Mouse (Mus musculus) cortical plate, adult 2 months (tissue): Measurements from ENCODE around the gene Gtf3c1.

Source experiments
- CTCF ChIP-seq: fragments of 200-500 bp; IDR thresholded peaks from 2 replicates; pipeline ENCODE4 v1.5.1; 2011; ENCODE audit warnings: mild to moderate bottlenecking, control low read depth, low read length; ENCODE audit not compliant: insufficient read depth; ENCODE audit errors: extremely low read depth
- POLR2A ChIP-seq: fragments of 200-500 bp; IDR thresholded peaks from 2 replicates; pipeline ENCODE4 v1.6.1; 2011; ENCODE audit warnings: mild to moderate bottlenecking, low read length, control low read depth; ENCODE audit not compliant: insufficient read depth; ENCODE audit errors: extremely low read depth

- TF ChIP-seq CTCF (no peak), POLR2A (no peak)
These were observed 50.1 kb downstream of the Gtf3c1 start for GRCm38 (mm10) chr7:125657511-125657910.
